Mouse (Mus musculus) left cerebral cortex, postnatal 36 days (tissue): ENCODE data around the gene Tfb2m. TPM values are rescaled to one million over a fixed set of nuclear protein-coding genes. Genes with fewer than 3 reads are reported as not detected.

Experiments
- DNase-seq, 2 experiments: peaks; one replicate each; pipeline ENCODE4 v3.0.0; 2021 to 2022; ENCODE audit warnings: low spot score in 2 of 2, mixed read lengths in 1 of 2
- intact Hi-C: fragments of 180-260 bp; cut with DNase I; formaldehyde crosslinking; loops from one replicate; pipeline ENCODE4 v1.15.1; 2025
- total RNA-seq, 2 experiments: library from RNA; stranded (reverse); gene quantifications; 2 replicates each; pipeline ENCODE4 v1.2.3; 2021

Tfb2m gene
- total RNA-seq, 2 experiments from 2014 or later: 22.0 to 26.4 TPM

DNA sequence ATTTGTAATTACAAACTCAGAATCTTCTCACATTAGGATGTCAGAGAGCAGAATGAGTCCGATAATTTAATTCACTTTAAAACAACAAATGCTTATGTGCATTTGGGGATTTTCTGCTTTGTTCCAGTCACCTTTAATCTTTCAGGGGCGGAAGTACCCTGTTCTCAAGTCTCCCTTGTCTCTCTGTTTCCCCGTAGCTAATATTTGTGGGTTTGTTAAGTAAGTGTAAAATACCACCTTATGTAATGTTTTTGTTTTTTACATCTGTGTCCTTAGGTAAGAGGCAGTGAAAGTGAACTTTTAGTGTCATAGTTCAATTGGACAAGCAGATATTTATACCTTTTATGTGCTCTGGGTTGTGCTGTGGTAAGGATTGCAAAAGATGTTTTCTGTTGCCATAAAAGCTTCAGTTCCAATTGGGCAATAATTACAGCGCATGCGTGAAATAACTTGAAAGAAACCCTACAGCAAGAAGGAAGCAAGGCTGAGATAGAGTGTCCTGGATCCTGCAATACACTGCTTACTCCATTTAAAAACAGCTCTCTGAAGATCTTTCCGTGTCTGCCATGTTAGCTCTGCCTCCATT lies 14.9 kb upstream of the Tfb2m start:
- no peak for DNase-seq
- intact Hi-C loops: no loop called here

GRCm38 (mm10) chr1:179559446-179560194 lies 13.6 kb upstream of the Tfb2m start:
- intact Hi-C loops: no loop called here
- DNase-seq: no peak

- no peak for DNase-seq
- intact Hi-C loops: no loop called here
These were observed 10.9 kb upstream of the Tfb2m start for GRCm38 (mm10) chr1:179556921-179557320.

GRCm38 (mm10) chr1:179553949-179554347 lies 7.9 kb upstream of the Tfb2m start:
- intact Hi-C loops: no loop called here
- DNase-seq: no peak

DNA sequence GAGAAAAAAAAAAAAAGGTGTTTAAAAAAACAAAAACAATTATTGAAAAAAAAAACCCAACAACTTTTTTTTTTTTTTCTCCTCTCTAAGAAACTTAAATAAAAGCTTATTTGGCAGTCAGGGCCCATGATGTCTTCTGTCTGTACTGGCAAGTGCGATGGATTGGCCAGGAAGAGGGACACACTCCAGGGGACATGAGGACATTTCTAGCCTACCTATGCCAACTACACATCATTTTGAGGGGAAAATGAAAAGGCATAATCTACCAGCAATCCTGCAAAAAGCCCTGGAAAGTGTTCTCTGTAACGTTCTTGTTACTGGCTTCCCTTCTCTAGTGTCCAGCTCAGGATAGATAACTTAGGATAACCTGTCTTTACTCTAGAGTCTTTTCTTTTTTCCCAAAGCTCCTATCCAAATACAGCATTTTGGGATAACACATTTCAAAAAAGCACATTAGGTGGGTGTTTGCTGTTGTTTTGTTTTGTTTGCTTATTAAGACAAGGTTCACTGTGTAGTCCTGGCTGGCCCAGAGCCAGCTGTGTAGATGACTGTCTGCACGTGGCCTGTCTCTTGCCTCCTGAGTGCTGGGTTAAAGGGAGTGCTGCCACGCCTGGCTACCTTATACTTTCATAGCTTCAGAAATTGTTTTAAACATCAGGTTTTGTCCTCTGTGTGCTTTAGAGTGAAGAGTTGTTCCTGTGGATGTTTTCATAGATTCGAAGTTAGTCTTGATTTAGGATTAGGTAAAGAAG lies 7.3 kb upstream of the Tfb2m start:
- no peak for DNase-seq
- intact Hi-C loops: no loop called here

DNA sequence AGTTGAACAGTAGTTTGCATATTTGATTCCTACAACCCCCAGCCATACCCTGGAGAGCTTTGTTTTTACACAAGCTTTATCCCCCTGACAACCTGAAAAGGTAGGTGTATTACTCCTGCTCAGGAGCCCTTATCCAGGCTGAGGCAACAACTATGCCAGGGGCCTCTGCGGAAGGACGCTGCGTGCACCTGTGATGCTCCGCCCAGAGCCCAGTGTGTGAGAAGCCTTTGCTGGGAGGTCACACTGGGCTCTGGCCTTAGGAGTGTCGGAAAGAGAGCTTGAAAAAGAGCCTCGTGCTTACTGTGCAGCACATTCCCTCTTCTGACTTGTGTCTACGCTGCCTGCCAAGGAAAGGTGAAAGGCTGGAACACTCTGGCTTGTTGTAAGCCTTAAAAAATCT lies 6.7 kb upstream of the Tfb2m start:
- intact Hi-C loops: no loop called here
- DNase-seq: no peak

DNA sequence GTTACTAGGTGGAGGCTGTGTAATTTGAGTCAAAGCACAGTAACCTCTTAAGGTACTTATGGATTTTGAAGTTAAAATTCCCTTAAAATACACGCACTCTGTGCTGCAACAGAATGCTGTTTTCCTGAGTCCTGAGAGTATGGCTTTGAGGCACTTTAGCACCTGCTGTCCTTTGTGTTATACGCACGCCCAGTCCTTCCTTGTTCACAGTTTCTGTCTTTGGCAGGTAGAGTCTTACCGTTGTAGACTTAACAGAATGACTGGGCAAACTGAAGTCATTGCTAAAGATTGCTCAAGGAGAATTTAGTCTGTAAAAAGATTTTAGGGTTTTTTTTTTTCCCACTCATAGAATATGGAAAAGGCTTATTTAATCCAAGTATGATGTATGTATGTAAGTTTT lies 5.9 kb upstream of the Tfb2m start:
- intact Hi-C loops: no loop called here
- no peak for DNase-seq

DNA sequence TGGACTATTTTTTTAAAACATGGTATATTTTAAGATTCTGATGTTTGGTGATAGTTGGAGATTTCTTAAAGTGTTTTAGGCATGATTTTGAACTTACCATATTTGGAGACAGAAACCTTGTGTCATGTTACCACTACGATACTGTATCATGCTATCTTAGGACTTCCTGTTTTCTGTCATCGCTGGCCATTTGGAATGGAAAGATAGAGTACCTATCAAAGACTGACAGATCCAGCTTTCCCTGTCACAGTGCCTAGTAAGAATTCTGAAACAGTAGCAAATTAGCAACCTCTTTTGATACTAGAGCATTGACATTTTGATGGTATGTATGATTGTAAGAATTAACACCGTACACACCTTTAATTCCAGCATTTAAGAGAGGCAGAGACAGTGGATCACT lies 5.3 kb upstream of the Tfb2m start:
- intact Hi-C loops: no loop called here
- no peak for DNase-seq

GRCm38 (mm10) chr1:179548996-179549752 lies 3.1 kb upstream of the Tfb2m start:
- no peak for DNase-seq
- intact Hi-C loops: no loop called here

GRCm38 (mm10) chr1:179548220-179548619 lies 2.2 kb upstream of the Tfb2m start:
- DNase-seq: no peak

GRCm38 (mm10) chr1:179547176-179547575 lies 1.1 kb upstream of the Tfb2m start:
- no peak for DNase-seq
- intact Hi-C loops: no loop called here

More at GRCm38 (mm10) chr1:179548220-179548619, 2.2 kb upstream of the Tfb2m start:
- intact Hi-C loops: no loop called here

GRCm38 (mm10) chr1:179546551-179546917 lies 467 bp upstream of the Tfb2m start:
- no peak for DNase-seq
- intact Hi-C loops: no loop called here

GRCm38 (mm10) chr1:179541502-179541901 lies 4.6 kb downstream of the Tfb2m start:
- DNase-seq: no peak
- intact Hi-C loops: no loop called here

DNA sequence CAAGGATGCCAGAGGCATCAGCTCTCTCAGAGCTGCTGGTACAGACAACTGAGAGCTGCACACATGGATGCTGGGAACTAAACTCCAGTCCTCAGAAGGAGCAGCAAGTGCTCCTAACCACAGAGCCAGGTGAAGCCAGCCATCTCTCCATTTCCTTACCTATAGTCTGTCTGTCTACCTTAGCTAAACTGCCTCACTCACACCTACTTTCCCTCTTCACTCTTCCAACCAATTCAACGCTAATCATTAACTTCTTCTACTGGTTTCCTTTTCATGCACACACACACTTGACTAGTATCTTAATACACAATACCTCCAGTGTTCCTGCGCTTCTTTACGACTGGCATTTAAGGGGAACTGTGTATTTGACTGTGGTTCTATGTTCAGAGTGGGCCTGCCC lies 6.2 kb downstream of the Tfb2m start:
- intact Hi-C loops: loop anchor here (10.0 kb wide), 1 partner anchor 225 kb away; no protein-coding TSS in a partner anchor

GRCm38 (mm10) chr1:179539054-179539453 lies 7.0 kb downstream of the Tfb2m start:
- DNase-seq: no peak
- intact Hi-C loops: loop anchor here (10.0 kb wide), 1 partner anchor 226 kb away; no protein-coding TSS in a partner anchor

More for the DNA sequence above, 6.2 kb downstream of the Tfb2m start:
- no peak for DNase-seq

DNA sequence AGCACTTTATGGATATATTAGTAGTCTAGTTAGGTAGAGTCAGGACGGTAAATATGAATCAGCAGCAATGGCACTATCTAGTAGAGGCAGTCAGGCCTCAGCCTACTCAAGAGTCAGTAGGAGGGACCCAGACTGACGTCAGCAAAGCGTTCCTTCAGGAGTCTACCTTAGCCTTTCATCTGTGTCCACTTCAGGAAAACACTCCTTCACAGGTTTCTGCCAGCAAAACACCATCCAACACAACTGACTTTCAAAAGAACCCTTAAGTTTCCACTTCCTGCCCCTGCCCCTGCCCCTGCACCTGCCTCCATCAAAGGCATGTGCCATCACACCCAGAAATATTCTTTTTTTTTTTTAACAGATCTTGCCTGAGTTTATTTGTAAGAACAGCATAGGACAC lies 26.2 kb downstream of the Tfb2m start:
- intact Hi-C loops: no loop called here

DNA sequence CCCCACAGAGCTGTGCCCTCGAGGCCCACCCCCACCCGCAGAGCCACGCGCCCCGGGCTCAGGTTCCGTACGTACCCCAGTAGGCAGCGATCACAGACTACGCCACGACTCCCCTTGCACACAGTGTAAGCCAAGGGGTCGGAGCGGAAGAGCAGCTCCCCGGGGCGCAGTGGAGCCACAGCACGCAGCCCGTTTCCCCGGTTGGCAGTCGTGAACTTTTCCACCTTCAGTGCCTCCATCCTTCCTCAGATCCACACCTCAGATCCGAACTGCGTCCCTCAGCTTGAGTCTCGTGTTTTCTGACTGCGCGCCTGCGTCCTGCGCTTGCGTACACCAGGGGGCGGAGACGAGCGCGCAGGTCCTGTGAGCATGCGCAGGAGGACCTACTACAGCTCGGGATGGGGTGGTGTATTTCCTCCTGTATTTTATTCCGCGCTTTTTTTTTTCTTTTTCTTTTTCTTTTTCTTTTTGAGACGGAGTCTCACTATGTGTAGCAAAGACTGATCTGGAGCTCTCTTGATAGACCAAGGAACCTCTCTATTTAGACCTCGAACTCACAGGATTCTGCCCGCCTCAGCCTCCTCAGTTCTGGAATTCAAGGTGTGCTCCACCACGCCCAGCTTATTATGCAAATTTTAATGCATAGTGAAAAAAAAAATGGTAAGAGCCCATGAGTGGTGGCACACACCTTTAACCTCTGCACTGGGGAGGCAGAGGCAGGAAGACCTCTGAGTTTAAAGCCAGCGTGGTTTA lies 28.2 kb downstream of the Tfb2m start, which contains the start of gene Smyd3:
Gene Smyd3 (minus strand): TSS at position 329 of the 753 bp plus-strand sequence.
- intact Hi-C loops: no loop called here
- peak; percentile 80 to 88 for DNase-seq

More for the DNA sequence above, 26.2 kb downstream of the Tfb2m start:
- no peak for DNase-seq

DNA sequence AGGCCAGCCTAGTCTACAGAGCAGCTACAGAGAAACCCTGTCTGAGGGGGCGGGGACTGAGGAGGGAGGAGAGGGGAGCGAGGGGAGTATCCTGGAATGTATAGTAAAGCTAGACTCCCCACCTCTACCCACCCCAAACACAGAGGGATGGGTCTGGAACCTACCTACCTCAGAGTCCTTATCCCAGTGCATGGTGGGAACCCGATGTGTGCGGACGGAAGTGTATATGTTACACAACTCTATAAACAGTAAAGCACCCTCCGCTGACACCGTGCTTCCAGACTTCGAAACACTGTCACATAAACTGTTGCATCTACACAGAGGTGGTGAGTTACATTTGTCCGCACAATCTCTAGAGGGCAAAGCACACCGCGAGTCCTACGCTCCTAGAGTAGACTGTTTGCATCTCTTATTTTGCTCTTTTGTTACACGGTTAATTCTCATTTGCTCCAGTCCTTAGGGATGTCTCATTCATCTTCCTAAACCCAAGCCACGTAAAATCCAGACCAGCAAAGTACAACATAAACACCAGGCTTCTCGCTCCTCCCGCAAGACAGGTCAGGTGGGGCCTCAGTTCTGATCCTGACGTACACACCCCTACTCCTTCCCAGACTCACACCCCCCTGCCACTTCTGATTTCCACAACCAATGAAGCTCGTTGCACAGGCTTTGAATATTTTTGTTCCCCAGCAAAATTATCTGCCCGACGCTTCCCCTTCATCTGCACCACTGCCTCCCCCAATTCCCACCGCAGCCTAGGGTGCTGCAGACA lies 28.9 kb downstream of the Tfb2m start:
- intact Hi-C loops: no loop called here
- DNase-seq: peak in 1 of 2 experiments; percentile 11
